Mouse (Mus musculus) urinary bladder, postnatal 0 days (tissue): ENCODE data around the gene BC048562. TPM values are rescaled to one million over a fixed set of nuclear protein-coding genes. Genes with fewer than 3 reads are reported as not detected.

Experiments
- polyA plus RNA-seq: library from polyadenylated mRNA; unstranded; fragments of >200 nt; fragmentation: Nextera tagmentation; extraction: Ambion mirVana; gene quantifications from 2 replicates; pipeline ENCODE4 v1.2.1, GENCODE M21; 2015

Gene BC048562
- polyA plus RNA-seq = not detected in 2 replicates

GRCm38 (mm10) chr9:108436182-108436581 lies at the start of gene BC048562:
BC048562 (plus strand) TSS chr9:108436482.

GRCm38 (mm10) chr9:108392676-108393075 lies 43.6 kb upstream of the BC048562 start, which contains the start of gene 1700102P08Rik:
1700102P08Rik (plus strand) TSS chr9:108392805.

GRCm38 (mm10) chr9:108428384-108428783 lies 7.9 kb upstream of the BC048562 start, which contains the start of gene Ccdc36:
Ccdc36 (minus strand) TSS chr9:108428484.

GRCm38 (mm10) chr9:108460319-108461178 lies 24.3 kb downstream of the BC048562 start, which contains the start of gene Ccdc71:
Ccdc71 (plus strand) TSS chr9:108460527.

GRCm38 (mm10) chr9:108461181-108461631 lies 24.9 kb downstream of the BC048562 start, which contains the start of gene Klhdc8b:
Klhdc8b (minus strand) TSS chr9:108461581.

GRCm38 (mm10) chr9:108479721-108480351 lies 43.6 kb downstream of the BC048562 start, which contains the start of gene Lamb2:
Lamb2 (plus strand) TSS chr9:108479736.

GRCm38 (mm10) chr9:108490559-108491285 lies 54.4 kb downstream of the BC048562 start, which contains the start of gene Usp19:
Usp19 (plus strand) TSS chr9:108490602.

Other genes starting within 250 kb of the BC048562 start
- 0.39 and 0.42 TPM in 2 replicates for gene Bsn, start 246.1 kb upstream of the BC048562 start, polyA plus RNA-seq
- 81.3 and 103 TPM in 2 replicates for gene Dag1, start 172.5 kb upstream of the BC048562 start, polyA plus RNA-seq
- 37.6 and 38.5 TPM in 2 replicates for gene Nicn1, start 146.1 kb upstream of the BC048562 start, polyA plus RNA-seq
- gene Amt, start 139.6 kb upstream of the BC048562 start, polyA plus RNA-seq = 14.0 and 15.7 TPM in 2 replicates
- 420 and 517 TPM in 2 replicates for gene Rhoa, start 130.4 kb upstream of the BC048562 start, polyA plus RNA-seq
- 67.6 and 71.3 TPM in 2 replicates for gene Tcta, start 130.3 kb upstream of the BC048562 start, polyA plus RNA-seq
- gene Gpx1, start 97.6 kb upstream of the BC048562 start, polyA plus RNA-seq = 814 and 969 TPM in 2 replicates
- 58.2 and 60.8 TPM in 2 replicates for gene Usp4, start 88.6 kb upstream of the BC048562 start, polyA plus RNA-seq
- 0.11 and 0.19 TPM in 2 replicates for gene 1700102P08Rik, start 43.7 kb upstream of the BC048562 start, polyA plus RNA-seq
- gene Ccdc36, start 8.0 kb upstream of the BC048562 start, polyA plus RNA-seq = 0.29 and 0.34 TPM in 2 replicates
- 34.8 and 36.1 TPM in 2 replicates for gene Ccdc71, start 24.0 kb downstream of the BC048562 start, polyA plus RNA-seq
- gene Klhdc8b, start 25.1 kb downstream of the BC048562 start, polyA plus RNA-seq = 33.7 and 35.9 TPM in 2 replicates
- gene Lamb2, start 43.3 kb downstream of the BC048562 start, polyA plus RNA-seq = 44.4 and 47.7 TPM in 2 replicates
- gene Usp19, start 54.1 kb downstream of the BC048562 start, polyA plus RNA-seq = 32.0 and 32.9 TPM in 2 replicates
- gene Qars, start 71.2 kb downstream of the BC048562 start, polyA plus RNA-seq = 67.1 and 72.1 TPM in 2 replicates
- 61.3 and 67.2 TPM in 2 replicates for gene Qrich1, start 80.3 kb downstream of the BC048562 start, polyA plus RNA-seq
- gene Impdh2, start 123.8 kb downstream of the BC048562 start, polyA plus RNA-seq = 69.2 and 70.6 TPM in 2 replicates
- 36.5 and 41.8 TPM in 2 replicates for gene Ndufaf3, start 131.0 kb downstream of the BC048562 start, polyA plus RNA-seq
- gene Dalrd3, start 133.4 kb downstream of the BC048562 start, polyA plus RNA-seq = 38.5 and 41.8 TPM in 2 replicates
- gene Wdr6, start 142.3 kb downstream of the BC048562 start, polyA plus RNA-seq = 29.2 and 32.3 TPM in 2 replicates
- gene P4htm, start 161.2 kb downstream of the BC048562 start, polyA plus RNA-seq = 7.3 and 9.2 TPM in 2 replicates
- 29.9 and 32.6 TPM in 2 replicates for gene Arih2, start 212.9 kb downstream of the BC048562 start, polyA plus RNA-seq
- 41.8 and 42.2 TPM in 2 replicates for gene Slc25a20, start 225.6 kb downstream of the BC048562 start, polyA plus RNA-seq